Mouse (Mus musculus) heart, embryonic 14.5 days (tissue): Measurements from ENCODE around the gene Alkbh7. TPM values are rescaled to one million over a fixed set of nuclear protein-coding genes. Genes with fewer than 3 reads are reported as not detected.
A peak's percentile ranks its signal among the peaks of the same experiment; 100 is the strongest.

ENCODE experiments used
- ATAC-seq: fragments of 200-750 bp; cut with Nextera tagmentation; 2 replicates; pipeline ENCODE4 v1.8.0; 2017; ENCODE audit warnings: low read depth, moderate TSS enrichment; ENCODE audit not compliant: insufficient number of reproducible peaks, insufficient read depth, low FRiP score
- H3K27ac ChIP-seq, 2 experiments: fragments of 200-500 bp in 1 of 2; fragments of 300-500 bp in 1 of 2; sonication (generic) in 1 of 2; replicated peaks in 1 of 2; 2 replicates each; pipeline ENCODE4 v1.5.1; 2012 to 2014; ENCODE audit warnings: low read depth in 2 of 2, low read length in 2 of 2, control low read depth in 1 of 2, mild to moderate bottlenecking in 1 of 2, mixed read lengths in 1 of 2; ENCODE audit not compliant: control insufficient read depth in 1 of 2, insufficient read depth in 1 of 2
- H3K27me3 ChIP-seq: fragments of 300-500 bp; sonication (generic); 2 replicates; pipeline ENCODE4 v1.6.1; 2014; ENCODE audit warnings: mild to moderate bottlenecking, low read length, control low read depth; ENCODE audit not compliant: control insufficient read depth, insufficient read depth
- H3K36me3 ChIP-seq: fragments of 300-500 bp; sonication (generic); 2 replicates; pipeline ENCODE4 v1.6.1; 2014; ENCODE audit warnings: mild to moderate bottlenecking, control low read depth, low read length, mixed read lengths; ENCODE audit not compliant: control insufficient read depth, insufficient read depth
- H3K4me1 ChIP-seq, 2 experiments: fragments of 200-500 bp in 1 of 2; fragments of 300-500 bp in 1 of 2; sonication (generic) in 1 of 2; 2 replicates each; pipeline ENCODE4 v1.6.1; 2012 to 2014; ENCODE audit warnings: low read length in 2 of 2, control low read depth in 1 of 2, mixed read lengths in 1 of 2; ENCODE audit not compliant: control insufficient read depth in 2 of 2, insufficient read depth in 2 of 2
- H3K4me2 ChIP-seq: fragments of 300-500 bp; sonication (generic); 2 replicates; pipeline ENCODE4 v1.6.1; 2014; ENCODE audit warnings: mild to moderate bottlenecking, low read length
- H3K4me3 ChIP-seq, 2 experiments: fragments of 200-500 bp in 1 of 2; fragments of 300-500 bp in 1 of 2; sonication (generic) in 1 of 2; 2 replicates each; pipeline ENCODE4 v1.5.1; 2012 to 2014; ENCODE audit warnings: low read length in 2 of 2, mild to moderate bottlenecking in 2 of 2, control low read depth in 1 of 2, low read depth in 1 of 2, moderate library complexity in 1 of 2; ENCODE audit not compliant: control insufficient read depth in 1 of 2, insufficient read depth in 1 of 2
- H3K9ac ChIP-seq: fragments of 300-500 bp; sonication (generic); 2 replicates; pipeline ENCODE4 v1.6.1; 2014; ENCODE audit warnings: mild to moderate bottlenecking, low read length
- H3K9me3 ChIP-seq: fragments of 300-500 bp; sonication (generic); 2 replicates; pipeline ENCODE4 v1.6.1; 2016; ENCODE audit warnings: low read length, control low read depth; ENCODE audit not compliant: control insufficient read depth
- WGBS: fragments of 180-500 bp; shearing (Covaris S2); extraction: QIAGEN DNeasy Blood & Tissue Kit; methylation state at CpG from one replicate; pipeline ENCODE4 v1.1.7; 2014; 5-methylcytosine and 5-hydroxymethylcytosine counted together
- polyA plus RNA-seq: library from polyadenylated mRNA; unstranded; fragments of >200 nt; fragmentation: Nextera tagmentation; extraction: Ambion mirVana; gene quantifications from 2 replicates; pipeline ENCODE4 v1.2.1, GENCODE M21; 2014

The Alkbh7 gene
- 54.9 and 55.7 TPM in 2 replicates for polyA plus RNA-seq

- under 1% methylated on average over 38 of the region's 38 CpGs for WGBS
- peak within 1 kb of the TSS; percentile 63 for H3K4me2 ChIP-seq
- H3K9ac ChIP-seq = peak within 1 kb of the TSS; percentile 72
Observed at GRCm38 (mm10) chr17:56997029-56997667, at the start of gene Alkbh7. Alkbh7 (plus strand) TSS chr17:56997339.

DNA sequence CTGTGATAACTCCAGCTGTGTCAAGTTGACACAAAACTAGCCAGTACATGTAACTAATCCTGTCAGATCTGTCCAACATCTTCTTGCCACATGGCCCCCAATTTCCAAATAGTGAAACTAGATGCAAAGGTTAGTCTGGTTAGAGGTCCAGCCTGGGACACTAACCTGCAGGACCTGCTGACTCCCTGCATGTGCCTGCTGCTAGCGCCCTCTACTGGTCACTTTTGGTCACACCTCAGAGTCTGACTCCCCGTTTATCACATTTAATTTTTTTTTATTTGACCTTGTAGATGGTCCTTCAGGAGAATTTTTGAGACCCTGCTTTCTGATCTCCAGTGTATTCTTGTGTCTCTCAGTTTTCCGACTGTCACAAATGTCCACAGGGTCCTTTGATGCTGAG lies 46.2 kb upstream of the Alkbh7 start:
- no peak overlapping the region for H3K27ac ChIP-seq
- H3K9me3 ChIP-seq = peaks cover 7% of the 10 kb centered on the region; the same call in 1 of the 2 replicates
- no peak overlapping the region for H3K9ac ChIP-seq
- 13% methylated on average over 3 of the region's 3 CpGs for WGBS
- no peaks in the 10 kb centered on the region for H3K4me1 ChIP-seq
- no peak for ATAC-seq
- no peak overlapping the region for H3K4me3 ChIP-seq
- no peaks in the 10 kb centered on the region for H3K36me3 ChIP-seq
- no peaks in the 10 kb centered on the region for H3K27me3 ChIP-seq
- no peak overlapping the region for H3K4me2 ChIP-seq

More at GRCm38 (mm10) chr17:56997029-56997667, at the start of gene Alkbh7:
- Histone ChIP-seq H3K4me3 (peak within 1 kb of the TSS; percentile 77 to 80), H3K27me3 (no peaks in the 10 kb centered on the region), H3K36me3 (peaks cover 68% of the 10 kb centered on the region), H3K9me3 (no peaks in the 10 kb centered on the region), H3K4me1 (peaks cover 26 to 29% of the 10 kb centered on the region in 2 experiments), H3K27ac (peak within 1 kb of the TSS; percentile 61 to 72; a peak in 2 of 4 replicates)
- peak; percentile 99 for ATAC-seq

GRCm38 (mm10) chr17:56952639-56953038 lies 44.5 kb upstream of the Alkbh7 start:
- H3K27ac ChIP-seq = no peak overlapping the region
- ATAC-seq = no peak
- no peaks in the 10 kb centered on the region for H3K4me1 ChIP-seq
- WGBS = 87% methylated on average over 1 of the region's 1 CpGs
- H3K9ac ChIP-seq = no peak overlapping the region
- H3K9me3 ChIP-seq = 0 out of 2 replicates have a peak, but pooled peaks cover under 1% of the 10 kb centered on the region
- H3K4me3 ChIP-seq = no peak overlapping the region
- H3K4me2 ChIP-seq = no peak overlapping the region
- no peaks in the 10 kb centered on the region for H3K36me3 ChIP-seq
- no peaks in the 10 kb centered on the region for H3K27me3 ChIP-seq

DNA sequence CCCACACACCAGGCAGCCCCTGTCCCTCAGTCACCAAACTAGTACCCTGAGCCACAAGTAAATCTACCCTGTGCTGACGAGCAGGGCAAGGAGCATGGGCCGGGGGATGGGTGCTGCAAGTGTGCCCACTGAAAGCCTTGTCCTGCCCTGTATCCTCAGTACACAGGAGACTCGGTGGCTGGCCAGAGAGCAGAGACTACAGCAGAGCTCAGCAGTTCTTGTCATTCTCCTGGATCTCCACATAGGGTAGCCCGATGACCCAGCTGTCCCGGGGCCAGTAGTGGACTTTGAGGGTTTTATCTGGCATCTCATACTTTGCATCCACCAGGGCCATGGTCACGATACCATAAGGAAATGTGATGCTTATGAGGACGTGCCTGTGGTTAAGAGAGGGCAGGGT lies 42.3 kb upstream of the Alkbh7 start:
- no peak for ATAC-seq
- H3K4me3 ChIP-seq = no peak overlapping the region
- H3K4me2 ChIP-seq = no peak overlapping the region
- no peak overlapping the region for H3K9ac ChIP-seq
- no peaks in the 10 kb centered on the region for H3K27me3 ChIP-seq
- H3K27ac ChIP-seq = no peak overlapping the region
- WGBS = 74% methylated on average over 7 of the region's 7 CpGs
- H3K4me1 ChIP-seq = no peaks in the 10 kb centered on the region
- no peaks in the 10 kb centered on the region for H3K9me3 ChIP-seq
- no peaks in the 10 kb centered on the region for H3K36me3 ChIP-seq

GRCm38 (mm10) chr17:56957763-56958429 lies 39.2 kb upstream of the Alkbh7 start:
- no peak overlapping the region for H3K27ac ChIP-seq
- no peak overlapping the region for H3K9ac ChIP-seq
- no peaks in the 10 kb centered on the region for H3K27me3 ChIP-seq
- no peaks in the 10 kb centered on the region for H3K36me3 ChIP-seq
- 18% methylated on average over 11 of the region's 11 CpGs for WGBS
- no peaks in the 10 kb centered on the region for H3K9me3 ChIP-seq
- ATAC-seq = no peak; the same call in 1 of the 2 replicates
- no peak overlapping the region for H3K4me2 ChIP-seq
- no peak overlapping the region for H3K4me3 ChIP-seq
- no peaks in the 10 kb centered on the region for H3K4me1 ChIP-seq

DNA sequence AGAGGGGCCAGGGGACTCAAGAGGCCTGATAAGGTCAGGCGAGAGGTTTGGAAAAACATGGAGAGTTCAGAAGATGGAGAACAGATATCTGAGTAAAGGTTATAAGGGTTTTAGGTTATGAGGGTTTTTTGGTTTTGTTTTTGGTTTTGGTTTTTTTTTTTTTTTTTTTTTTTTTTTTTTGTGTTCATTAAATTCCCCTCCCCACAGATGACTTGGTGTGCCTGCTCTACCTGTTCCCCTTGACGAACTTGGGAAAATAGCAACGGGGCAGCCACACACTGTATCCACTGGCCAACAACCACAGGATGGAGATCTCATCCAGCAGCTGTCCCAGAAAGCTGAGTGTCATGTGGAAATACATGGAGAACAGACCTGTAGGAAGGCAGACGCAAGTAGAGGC lies 38.5 kb upstream of the Alkbh7 start:
- no peak for ATAC-seq
- Histone ChIP-seq H3K9me3 (no peaks in the 10 kb centered on the region), H3K9ac (no peak overlapping the region), H3K27ac (no peak overlapping the region), H3K27me3 (no peaks in the 10 kb centered on the region), H3K4me1 (no peaks in the 10 kb centered on the region), H3K36me3 (no peaks in the 10 kb centered on the region), H3K4me2 (no peak overlapping the region), H3K4me3 (no peak overlapping the region)
- 58% methylated on average over 4 of the region's 4 CpGs for WGBS

DNA sequence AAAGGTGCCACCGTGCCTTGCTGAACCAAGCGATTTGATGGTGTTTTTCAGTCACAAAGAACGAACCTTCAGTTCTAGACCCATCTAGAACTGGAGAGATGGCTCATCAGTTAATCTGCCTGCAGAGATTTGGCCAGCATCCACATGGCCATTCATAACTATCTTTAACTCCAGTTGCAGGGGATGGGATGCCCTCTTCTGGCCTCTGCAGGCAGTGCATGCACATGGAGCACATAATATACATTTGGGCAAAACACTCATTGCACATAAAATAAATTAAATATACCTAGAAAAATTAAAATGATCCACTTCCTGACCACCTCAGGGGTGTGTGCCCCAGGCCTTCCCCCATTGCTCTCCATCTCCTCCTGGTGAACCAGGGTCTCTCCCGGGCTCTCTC lies 35.3 kb upstream of the Alkbh7 start:
- no peak overlapping the region for H3K27ac ChIP-seq
- no peak overlapping the region for H3K4me3 ChIP-seq
- no peak overlapping the region for H3K4me2 ChIP-seq
- 91% methylated on average over 4 of the region's 4 CpGs for WGBS
- H3K27me3 ChIP-seq = 0 out of 2 replicates have a peak, but pooled peaks cover 5% of the 10 kb centered on the region
- no peaks in the 10 kb centered on the region for H3K9me3 ChIP-seq
- H3K9ac ChIP-seq = no peak overlapping the region
- no peak for ATAC-seq
- H3K36me3 ChIP-seq = no peaks in the 10 kb centered on the region
- no peaks in the 10 kb centered on the region for H3K4me1 ChIP-seq
